Mouse (Mus musculus) retina, adult 2 months (tissue): ENCODE data around the gene Mettl24.

Source experiments
- DNase-seq: peaks from one replicate; pipeline ENCODE4 v3.0.0-alpha.2; 2012; ENCODE audit warnings: low read depth, low spot score

Gene Mettl24

DNA sequence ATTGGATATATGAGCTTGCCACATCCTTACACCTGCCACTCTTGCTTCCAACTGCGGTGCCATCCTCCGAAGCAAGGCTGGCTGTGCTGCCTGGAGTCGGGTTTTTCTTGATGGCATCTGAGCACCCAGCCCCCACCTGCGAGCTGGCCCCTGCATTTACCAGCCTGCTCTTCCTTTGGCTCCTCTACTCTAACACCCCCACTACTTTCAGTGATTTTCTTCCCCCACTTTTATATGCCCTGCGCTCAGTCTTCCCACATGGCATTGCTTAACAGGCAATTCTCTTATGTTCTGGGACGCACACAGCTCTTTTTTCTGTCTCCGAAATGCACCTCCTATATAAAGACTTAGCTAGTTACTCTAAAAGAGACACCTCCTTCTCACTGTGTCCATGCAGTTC lies 1.2 kb downstream of the Mettl24 start:
- DNase-seq: no peak

DNA sequence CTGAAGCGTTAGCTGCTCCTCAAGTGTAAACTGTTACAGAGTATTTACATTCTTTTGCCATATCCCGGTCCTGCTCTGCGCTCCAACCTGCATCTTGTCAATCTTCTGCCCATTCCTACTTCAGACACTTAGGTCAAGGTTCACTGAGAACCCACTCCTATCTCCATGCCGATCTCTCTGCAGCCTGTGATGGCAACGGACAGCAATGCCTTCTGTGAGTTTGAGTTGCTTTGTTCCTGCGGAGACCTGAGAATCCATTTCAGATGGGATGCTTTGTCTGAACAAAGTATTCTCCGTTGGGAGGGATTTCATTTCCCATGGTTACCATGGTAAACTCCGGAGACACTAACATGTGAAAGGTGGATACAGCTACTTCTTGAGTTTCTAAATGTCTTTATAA lies 2.6 kb downstream of the Mettl24 start:
- DNase-seq: no peak

DNA sequence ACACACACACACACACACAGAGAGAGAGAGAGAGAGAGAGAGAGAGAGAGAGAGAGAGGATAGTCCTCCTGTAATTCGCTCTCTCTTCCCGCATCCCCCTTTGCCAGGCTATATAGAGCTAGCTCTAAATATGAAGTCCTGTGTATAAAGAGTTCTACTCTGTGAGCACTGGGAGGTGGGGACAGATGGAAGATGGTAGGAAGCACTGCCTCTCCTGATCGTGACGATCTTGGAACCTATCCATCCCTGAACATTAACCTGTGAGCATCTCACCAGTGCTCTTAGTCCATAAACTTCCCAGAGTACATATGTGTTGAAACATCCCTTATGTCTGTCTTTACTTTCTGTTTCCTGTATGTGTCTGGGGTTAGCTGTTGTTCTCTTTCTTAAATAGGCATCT lies 3.9 kb downstream of the Mettl24 start:
- DNase-seq: no peak

DNA sequence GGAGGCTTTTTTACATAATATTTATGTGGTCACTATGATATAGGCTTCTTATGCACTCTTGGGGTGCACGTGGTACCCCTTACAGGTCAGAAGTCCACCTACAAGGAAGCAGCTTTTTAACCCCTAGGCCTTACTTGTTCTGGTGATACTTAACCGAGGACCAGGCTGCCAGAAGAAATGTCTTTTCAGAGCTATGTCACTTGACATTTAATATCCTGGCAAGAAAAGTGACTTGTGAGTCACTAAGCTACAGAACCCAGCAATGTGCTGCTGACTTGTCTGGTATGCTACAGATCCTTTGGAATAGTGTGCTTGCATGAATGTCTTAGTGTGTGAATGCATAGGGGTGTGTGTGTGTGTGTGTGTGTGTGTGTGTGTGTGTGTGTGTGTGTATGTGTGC lies 4.3 kb downstream of the Mettl24 start:
- no peak for DNase-seq

DNA sequence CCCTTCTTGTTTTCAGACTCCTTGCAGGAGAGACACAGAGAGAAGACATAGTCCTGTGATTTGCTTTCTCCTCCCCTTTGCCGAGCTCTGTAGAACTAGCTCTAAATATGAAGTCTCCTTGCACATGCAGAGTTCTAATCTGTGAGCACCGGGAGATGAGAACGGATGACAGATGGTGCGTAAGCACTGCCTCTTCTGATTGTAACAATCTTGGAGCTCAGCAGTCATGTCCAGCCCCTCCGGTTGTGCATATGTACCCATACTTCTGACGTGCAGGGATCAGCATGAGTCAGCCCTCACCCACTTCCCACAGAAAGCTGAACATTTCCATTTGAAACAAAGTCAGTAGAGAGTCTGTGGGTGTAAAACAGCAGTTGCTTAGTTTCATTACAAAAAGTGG lies 5.2 kb downstream of the Mettl24 start:
- no peak for DNase-seq

DNA sequence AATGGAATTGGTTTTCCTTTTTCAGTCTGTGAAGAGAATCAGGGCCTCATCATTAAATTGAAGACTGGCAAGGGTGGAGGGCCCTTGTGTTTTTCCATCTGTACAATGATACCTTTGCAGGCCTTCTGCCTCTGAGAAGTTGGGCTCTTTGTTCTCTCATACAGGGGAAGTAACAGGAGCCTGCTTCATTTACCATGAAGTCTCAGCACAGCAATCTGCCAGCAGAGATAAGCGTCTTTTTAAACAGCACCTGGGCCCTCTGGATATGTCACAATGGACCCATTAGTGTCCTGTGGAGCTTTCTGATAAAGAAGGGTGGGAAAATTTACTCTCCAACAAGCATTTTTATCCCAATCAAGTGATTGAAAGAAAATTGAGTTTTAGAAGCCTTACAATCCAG lies 5.8 kb downstream of the Mettl24 start:
- no peak for DNase-seq

DNA sequence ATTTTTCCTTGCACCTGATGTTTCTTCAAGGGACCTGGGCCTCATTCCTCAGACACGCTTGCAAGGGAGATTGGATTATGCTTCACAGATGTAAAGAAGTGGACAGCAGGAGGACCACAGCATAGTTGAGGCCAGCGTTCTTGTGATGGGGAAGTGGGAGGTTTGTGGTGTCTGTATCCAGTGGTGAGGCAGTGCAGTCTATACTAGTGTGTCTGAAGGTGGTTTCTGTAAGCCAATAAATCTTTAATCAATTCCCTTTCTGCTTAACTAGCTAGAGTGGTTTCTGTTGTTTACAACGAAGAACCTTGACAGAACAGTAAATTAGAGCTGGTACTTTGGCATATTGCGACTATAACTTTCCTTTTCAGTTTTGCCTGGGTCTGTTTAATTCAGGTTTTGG lies 15.6 kb downstream of the Mettl24 start:
- DNase-seq: no peak

DNA sequence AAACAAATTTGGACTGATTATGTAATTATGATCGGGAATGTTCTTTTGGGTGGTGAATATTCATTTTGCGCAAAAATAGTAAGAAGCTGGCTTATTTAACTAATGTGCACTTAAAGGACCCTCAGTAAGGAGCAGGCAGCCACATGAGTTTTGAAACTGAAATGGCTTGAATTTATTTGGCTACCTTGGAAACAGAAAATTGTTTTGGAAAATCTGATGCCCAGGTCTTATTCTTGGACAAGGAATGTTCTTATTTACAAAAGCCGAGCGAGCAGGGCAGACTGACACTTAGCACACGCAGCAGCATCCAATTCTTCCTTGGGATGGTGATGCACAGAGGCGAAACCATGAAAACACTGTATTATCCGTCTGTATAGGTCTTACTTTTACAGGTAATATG lies 28.0 kb downstream of the Mettl24 start:
- no peak for DNase-seq

DNA sequence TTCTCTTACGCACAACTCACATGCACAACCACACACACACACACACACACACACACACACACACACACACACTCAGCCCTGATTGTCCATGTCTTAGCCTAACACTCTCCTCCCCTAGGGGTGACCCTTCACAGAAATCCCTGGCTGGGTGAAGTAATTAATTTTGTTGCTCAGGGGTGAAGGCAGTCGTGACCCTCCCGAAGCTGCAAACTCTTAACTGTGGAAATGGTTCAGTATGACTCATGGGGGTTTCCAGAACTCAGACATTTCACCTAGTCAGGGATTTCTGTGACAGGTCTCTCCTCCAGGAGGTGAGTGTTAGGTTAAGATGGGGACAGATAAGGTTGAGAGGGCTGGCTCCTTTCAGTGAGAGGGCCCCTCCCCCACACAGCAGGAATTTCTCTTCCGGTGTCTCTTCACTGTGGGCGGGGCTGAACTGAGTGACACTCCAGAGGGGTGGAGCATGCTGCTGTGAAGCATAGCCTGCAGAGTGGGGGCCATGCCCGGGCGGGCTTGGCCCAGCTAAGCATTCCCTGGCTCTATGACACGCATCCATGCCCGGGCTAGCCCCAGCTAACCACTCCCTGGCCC lies 30.0 kb downstream of the Mettl24 start:
- DNase-seq: no peak

DNA sequence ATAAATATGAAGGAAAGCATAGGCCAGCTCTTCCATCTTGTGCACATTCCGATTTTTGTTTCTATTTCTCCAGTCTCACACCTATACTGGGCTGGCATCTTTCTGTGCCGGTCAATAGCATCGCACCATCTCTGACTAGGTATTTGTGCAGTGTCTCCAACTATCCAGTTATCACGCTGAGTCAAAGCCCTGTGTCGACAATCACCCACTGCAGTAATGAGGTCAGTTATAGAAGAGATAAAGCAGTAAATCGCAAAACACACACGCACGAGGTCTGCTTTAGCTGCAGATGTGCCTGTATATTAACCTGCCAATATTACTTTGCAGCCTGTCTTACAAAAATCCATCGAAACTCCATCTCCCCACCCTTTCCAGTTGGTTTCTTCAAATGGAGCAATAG lies 30.7 kb downstream of the Mettl24 start:
- DNase-seq: no peak

DNA sequence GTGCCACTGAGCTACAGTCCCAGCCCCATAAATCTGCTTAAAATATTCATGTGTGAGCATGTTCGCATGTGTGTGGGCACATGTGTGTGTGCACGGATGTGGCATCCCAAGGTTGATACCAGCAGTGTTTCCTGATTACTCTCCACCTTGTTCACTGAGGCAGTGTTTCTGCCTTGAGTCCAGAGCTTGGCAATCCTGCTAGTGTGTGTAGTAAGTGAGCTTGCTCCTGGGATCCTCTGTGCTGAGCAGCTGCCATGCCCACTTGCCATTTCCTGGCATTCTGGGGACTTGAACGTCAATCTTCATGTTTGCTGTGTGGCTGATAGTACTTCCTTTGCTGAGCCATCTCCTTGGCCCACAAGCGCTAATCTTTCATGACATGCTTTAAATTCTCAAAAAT lies 32.1 kb downstream of the Mettl24 start:
- no peak for DNase-seq

DNA sequence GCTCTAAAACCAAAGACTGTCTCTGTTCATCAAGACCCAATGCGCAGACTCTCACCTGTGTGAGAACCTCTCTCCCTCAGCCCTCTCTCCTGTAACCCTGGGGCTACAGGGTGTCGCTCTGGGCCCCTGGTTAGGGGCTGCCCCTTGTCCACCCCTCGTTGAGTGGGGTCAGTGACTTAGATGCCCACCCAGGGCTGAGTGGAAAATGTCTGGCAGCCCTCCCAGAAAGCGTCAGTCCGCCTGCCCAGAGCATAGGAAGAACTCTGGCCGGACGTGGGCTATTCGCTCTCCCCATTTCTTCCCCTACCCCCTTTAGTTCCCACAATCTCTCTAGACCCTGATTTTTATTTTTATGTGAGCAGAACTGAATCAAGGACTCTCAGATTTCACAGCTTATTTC lies 33.2 kb downstream of the Mettl24 start:
- DNase-seq: no peak

DNA sequence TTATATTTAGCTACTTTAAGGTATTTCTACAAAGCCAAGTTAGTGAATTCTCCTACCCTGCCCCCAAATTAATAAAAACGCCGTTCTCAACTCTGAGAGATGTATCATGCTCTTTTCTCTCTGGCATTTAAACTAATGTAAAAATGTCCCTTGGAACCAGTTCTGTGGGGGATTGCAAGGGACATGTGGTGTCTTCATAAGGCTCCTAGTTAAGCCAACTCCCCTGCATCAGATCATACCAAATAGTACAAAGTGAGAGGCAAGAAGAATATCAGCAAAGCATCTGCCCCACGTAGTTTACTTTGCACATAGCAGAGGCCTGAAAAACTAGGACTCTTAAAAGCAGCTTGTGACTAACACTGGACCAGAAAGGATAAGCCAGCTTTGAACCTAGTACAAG lies 33.6 kb downstream of the Mettl24 start:
- DNase-seq: no peak

DNA sequence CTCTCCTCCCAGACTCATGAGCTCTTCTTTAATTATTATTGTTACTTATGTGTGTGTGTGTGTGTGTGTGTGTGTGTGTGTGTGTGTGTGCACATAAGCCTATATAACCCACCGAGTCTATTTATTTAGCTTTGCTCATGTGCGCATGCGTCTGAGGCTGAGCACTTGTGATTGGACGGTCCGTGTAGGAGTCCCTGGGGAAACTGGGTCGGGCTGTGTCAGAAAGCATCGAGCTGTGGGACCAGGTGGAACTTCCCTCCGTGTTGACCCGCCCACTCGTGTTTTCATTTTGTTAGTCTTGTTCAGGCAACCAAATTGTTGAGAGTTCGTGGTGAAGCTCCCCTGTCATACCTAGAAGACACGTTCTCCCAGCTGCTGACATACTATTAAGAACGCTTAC lies 35.3 kb downstream of the Mettl24 start:
- no peak for DNase-seq

DNA sequence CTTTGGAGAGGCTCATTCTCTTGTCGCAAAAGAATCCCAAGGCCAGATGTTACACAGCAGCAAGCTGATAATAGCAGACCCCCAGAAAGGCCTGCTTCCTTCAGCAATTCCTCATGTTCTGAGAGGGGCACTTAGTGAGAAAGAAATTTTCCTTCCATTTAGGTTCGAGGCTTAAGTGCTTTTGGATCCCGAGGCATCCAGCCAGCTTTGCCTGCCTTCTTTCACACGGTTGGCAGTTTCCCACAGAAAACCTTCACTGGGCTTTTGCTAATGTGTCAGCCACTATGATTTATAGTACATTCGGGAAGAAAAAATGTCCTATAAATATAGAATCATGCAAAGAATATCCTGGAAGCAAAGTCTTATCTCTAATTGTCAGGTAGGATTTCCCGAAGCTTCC lies 36.0 kb downstream of the Mettl24 start:
- DNase-seq: no peak

DNA sequence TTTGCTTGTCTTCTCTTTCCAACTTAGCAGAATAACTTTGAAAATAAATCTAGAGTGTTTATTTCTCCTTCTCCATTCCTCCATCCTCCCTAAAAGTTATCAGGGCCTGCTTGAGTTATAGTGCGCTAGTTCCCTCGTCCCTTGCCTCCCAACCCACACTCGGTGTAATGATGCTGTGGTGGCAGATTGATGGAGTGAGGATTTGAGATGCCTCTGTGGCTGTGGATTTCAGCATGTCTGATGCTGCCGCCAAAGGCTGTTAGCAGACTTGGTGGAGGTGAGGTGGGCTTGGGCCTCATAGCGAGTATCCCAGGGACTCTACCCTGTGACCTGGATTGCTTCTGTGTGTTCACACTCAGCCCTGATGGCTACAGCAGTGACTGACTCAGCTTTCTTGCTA lies 37.8 kb downstream of the Mettl24 start:
- no peak for DNase-seq

DNA sequence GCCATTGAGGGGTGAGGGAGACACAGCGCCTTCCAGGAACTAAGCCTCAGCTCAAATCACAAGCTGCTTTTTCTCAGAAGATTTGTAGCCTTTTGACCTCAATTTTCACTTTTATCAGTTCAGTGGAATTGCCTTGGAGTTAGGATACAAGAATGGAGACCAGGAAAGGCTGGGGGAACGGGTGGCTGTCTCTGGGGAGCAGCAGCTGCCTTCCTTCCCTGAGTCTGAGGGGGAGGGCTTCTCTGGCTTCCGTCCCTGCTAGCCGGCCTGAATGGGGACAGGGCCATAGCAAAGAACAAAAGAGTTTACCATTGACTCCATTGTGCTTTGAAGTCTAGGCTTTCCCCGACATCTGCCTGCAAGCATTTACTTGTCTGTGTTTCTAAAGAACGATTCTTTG lies 41.3 kb downstream of the Mettl24 start:
- no peak for DNase-seq

DNA sequence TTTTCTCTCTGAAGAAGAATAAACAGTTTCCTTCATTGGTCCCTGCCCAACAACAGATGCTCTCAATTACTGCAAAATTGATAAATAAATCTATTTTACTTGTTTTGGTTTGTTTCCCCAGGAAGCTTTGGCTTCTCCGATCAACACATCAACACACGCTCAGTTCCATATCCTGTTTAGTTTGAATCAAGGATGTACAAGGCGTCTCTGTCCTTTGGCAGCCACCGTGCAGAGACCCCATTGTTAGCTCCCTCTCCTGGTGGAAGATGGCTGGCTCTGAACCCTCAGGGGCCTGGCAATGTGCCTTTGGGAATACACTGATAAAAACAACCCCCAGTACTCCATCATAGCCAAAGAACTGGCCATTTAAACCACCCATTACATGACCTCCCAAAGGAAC lies 42.0 kb downstream of the Mettl24 start:
- no peak for DNase-seq

DNA sequence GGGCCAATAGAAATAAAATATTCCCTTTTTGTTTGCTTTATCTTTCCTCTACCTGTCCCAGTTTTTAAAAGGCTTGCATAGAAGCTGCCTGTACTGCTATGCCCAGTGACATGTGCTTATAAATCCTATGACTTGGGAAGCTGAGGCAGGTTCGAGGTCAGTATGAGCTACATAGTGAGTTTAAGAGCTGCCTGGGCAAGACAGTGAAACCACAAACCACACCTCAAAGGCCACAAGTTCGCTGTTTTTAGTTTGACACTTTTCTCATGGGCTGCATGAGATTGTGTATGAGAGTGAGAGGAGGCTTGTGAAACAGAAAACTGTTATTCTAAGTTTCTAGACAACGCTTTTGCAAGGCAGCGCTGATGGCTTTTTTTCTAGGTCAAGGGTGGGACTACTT lies 42.4 kb downstream of the Mettl24 start:
- no peak for DNase-seq

DNA sequence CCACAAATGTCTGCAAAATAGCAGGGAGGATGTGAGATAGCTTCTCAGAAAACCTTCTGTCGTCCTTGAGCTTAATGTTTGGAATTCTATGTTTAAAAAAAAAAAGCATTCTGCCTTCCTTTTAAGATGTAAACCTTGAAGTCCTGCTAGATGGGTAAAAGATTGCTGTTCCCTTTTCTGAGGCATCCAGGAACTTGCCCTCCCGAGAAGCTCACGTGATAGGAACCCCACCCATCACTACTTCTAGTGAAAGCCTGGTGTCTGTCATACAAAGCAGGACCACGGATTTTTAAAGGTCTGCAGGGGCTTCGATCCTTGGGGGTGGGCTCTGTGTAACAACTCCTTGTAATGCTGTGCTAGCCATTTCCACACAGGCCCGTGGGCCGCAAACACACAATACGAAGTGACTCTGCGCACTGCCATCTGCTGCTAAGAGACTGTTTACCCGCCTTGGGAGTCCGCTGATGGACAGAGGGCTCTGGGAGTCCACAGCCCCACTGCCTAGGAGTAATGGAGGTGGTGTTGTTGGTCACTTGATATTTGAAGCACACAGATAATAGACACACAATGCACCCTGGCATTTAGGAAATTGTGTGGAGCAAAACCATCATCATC lies 43.3 kb downstream of the Mettl24 start:
- no peak for DNase-seq

DNA sequence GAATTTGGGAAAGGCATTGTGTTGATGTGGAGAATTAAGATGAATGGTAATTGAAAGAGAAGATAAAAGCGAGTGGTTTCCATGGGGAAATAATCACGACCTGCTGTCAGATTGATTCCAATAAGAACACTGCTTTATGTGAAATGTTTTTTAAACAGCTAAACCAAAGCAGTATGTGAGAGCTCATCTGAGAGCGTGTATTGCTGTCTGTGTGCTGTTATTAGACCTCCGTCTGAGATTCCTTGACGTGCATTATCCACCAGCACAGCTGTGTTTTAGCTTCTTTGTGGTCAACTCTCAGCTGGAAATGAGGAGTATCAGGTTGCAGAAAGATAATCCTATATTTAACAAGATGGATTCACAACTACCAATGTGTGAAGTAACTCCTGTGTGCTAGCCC lies 43.9 kb downstream of the Mettl24 start:
- DNase-seq: no peak

DNA sequence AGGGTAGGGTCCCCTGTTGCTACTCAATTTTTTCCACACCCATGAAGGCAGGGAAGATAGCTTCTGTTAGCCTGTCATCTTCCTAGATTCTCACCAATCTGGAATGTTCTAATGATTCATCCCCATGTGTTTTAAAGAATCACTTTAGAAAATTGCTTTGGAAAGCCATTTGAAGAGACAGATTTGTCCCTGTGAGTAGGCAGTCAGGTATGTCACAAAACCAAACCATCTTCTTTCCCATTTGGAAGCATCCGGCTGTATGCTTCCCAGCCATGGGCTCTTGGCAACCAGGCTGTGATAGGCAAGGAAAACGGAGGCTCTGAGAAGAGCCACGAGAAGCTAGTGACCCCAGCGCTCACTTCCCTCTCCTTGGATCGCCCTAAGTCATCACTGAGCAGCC lies 47.1 kb downstream of the Mettl24 start:
- no peak for DNase-seq

DNA sequence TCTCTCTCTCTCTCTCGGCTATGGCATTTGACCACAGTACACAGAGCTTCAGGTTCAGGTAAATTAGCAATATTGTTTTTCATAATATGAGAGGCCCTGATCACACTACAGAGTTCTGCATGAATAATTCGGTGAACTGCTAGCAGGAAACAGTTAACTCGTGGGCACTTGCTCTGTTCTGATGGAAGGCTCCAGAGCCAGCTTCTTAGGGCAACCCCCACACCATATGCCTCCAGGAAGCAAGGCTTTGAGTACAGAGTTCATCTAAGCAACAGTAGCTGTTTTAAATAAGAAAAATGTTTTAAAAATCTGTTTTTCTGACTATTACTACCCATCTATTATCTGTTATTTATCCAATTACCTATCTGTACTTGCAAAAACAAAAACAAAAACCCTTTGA lies 50.2 kb downstream of the Mettl24 start:
- no peak for DNase-seq

DNA sequence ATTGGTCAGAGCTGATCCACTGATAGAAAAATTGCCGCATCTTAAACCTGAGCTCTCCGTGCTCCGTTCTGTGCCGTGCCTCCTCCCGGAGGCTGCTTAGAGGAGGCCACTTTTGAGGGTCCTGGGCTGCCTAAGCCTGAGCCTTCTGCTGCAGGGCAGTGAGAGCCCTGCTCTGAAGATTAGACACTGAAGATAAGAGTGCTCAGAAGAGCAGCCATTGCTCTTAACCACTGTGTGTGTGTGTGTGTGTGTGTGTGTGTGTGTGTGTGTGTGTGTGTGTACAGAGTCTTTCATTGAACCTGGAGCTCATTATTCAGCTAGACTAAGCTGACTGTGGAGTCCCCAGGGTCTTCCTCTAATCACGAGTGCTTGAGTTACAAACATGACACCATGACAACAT lies 53.1 kb downstream of the Mettl24 start:
- DNase-seq: no peak
